Mouse (Mus musculus) erythroblast, embryonic 14.5 days (primary cell): ENCODE results near the gene Mta2.

ENCODE experiments used
- GATA1 ChIP-seq: IDR thresholded peaks from 2 replicates; pipeline ENCODE4 v1.6.1; 2012; ENCODE audit warnings: low read length, inconsistent platforms, mixed read lengths
- TAL1 ChIP-seq: IDR thresholded peaks from 3 replicates; pipeline ENCODE4 v1.6.1; 2012; ENCODE audit warnings: low read length, inconsistent platforms, mixed read lengths

DNA sequence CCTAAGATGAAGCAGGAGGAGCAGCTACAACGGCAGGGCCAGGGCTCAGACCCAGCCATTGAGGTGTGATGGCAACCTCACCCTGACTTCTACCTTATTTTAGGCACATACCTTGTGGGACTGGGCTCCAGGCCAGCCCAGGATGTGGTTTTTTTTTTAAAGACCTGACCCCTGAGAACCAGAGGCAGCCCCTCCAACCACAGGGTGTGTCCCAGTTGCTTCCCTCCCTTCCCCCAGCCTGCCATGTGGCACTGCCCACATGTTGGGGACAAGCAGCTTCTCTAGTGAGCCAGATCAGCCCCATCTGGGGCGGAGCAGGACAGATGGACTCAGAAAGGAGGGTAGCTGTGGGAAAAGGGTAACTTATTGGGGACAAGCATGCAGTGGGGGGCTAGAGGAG, 14.9 kb upstream of the Mta2 start:
- no peak for TF ChIP-seq TAL1
- no peak for TF ChIP-seq GATA1
